Mouse (Mus musculus) frontal cortex, postnatal 25 days (tissue): Measurements from ENCODE around the gene Ppfia2.

Experiments used
- DNase-seq, 2 experiments: peaks; one replicate each; pipeline ENCODE4 v3.0.0; 2022; ENCODE audit warnings: low spot score in 2 of 2

Ppfia2 gene

DNA sequence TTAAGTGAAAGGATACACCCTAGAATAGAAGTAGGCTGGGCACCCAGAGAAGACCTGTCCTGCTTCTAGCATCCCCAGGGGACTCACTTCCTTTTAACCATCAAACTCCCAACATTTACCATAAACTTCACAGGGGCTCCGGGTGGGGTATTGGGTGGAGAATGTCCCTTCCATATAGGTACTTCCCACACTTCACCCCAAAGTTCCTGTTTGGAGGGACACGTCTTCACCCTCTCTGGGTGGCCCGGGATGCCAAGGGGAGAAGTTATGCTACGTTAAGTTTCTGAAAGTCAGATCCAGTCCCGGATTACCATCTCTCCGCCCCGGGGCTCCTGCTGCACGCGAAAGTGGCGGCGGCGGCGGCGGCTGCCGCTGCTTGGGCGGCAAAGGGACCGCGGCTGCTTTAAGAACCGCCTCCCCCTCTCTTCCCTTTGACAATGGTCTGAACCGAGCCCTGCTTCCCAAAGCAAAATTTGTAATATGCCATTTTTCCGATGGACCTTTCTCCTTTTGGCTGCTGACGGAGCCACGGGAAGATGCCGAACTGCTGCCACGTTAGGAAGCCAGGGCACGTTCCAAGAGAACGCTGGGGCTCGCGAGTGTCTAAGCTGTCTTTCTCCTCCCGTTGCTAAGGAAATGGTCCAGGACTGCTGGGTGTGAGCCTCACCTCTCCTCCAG lies at the start of gene Ppfia2:
Ppfia2 (plus strand) TSS at position 485 of the 678 bp plus-strand sequence.
- peak; percentile 43 to 60 for DNase-seq

DNA sequence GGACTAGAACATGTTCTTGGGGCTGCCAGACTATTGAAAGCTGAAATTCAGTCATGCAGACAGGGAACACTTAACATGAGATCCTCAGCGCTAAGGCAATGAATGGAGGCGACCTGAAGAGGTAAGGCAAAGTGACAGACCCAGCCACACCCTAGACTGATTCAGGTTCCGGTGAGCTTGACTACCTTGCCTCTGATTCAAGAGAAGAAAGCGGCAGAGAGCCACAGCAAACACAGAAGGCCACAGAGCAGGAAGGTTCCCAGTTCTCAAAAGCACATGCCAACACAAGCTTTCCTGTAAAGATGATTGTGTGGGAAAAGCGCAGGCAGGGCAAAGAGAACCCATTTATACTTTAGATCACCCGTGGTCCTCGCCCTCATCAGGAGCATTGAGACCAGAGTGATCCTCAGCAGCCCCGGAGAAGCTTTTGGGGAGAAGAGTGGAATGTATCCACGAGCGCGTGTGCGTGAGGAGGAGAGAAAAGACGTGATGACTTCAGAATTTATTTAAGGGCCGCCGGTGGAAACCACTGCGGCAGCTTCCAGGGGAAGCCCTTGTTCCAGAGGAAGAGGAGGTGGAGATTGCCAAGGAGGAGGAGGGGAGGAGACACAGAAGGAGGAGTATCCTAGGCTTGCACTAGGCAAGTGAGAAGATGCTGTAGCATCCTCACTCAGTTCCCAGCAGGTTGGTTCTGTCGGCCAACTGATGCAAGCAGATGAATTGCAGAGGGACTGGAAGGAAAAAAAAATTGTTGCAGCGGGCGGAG lies 1.0 kb upstream of the Ppfia2 start:
- DNase-seq = peak; percentile 59 to 64

DNA sequence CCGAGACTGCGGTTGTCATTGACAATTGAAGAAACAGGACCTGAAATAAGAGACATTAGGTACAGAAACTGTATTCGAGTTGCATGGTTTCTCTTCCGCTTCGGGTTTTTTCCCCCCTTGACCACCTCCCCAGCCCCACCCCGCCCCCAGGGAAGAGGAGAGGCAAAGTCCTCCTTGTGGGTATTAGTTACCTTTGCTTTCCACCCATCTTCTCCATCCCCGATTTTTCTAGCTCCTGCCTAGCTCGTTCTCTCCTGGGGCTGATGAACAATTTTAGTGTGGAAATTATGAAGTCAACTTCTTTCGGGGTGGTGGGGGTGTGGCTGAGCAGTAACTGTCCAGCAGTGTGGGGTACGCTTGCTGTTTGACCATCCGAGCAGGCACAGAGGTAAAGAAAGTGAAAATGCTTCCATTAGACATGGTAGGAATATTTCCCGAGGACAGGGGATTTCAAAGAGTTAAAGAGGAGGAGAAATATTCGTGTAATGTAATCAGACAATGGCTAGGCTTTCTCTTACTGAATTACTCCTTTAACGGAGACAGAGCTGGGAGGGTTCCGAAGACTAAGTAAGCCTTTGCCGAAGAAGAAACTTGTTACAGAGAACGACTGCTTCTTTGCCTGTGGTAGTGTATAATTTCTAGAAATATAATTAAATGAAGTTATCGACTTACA lies 530 bp downstream of the Ppfia2 start:
- peak in 1 of 2 experiments; percentile 3 for DNase-seq

DNA sequence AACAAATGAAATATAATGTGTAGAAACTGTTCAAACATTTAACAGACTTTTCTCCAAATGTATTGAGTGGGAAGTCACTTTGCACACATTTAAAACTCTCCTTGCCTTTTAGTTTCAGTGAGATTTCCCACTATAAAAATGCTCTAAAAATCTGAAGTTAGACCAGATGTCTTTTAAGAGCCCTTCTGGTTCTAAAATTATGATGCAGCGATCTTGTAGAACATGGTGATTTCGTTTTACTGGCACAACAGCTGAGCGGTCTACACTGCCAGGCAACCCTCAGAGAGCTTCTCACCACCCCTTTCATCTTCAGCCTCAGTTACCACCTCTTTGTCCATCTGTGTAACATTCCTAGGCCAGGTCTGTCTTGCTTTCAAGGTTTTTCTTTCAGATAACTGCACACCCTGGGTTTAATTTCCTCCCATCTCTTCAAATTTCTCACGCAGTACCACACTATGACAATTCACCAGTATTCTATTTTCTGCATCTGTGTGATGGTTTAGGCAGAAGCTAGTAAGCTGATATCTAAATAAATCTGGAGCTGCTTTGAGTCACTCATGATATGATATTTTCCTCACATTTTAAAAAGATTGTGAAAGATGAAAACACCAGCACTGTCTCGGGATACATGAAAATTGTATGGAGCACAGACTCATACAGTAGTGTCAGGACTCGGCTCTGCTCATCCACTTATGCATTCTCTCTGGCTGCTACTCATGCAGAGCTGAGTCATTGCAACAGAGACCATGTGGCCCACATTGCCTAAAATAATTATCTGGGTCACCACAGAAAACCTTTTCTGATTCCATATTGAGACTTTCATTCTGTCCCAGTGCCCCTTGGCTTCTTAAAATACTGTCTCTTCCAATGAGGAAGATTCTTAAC lies 39.4 kb downstream of the Ppfia2 start:
- no peak for DNase-seq

DNA sequence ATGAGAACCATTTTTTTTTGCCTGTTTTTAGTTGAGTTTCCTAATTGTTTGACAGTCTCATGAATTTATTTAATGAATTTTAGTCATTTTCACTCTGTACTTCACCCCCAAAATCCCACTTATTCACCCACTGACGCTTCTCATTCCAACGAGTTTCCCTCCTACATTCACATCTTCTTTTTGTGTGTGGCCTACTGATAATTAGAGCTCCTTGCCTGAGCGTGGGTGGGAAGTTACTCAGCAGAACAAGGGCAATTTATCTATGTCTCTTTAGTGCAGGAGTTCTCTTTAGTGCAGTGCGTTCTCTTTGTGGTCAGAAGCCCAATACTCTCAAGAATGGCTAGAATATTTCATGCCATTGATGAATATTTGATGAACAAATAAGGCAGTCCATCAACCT lies 95.9 kb downstream of the Ppfia2 start:
- DNase-seq = no peak

DNA sequence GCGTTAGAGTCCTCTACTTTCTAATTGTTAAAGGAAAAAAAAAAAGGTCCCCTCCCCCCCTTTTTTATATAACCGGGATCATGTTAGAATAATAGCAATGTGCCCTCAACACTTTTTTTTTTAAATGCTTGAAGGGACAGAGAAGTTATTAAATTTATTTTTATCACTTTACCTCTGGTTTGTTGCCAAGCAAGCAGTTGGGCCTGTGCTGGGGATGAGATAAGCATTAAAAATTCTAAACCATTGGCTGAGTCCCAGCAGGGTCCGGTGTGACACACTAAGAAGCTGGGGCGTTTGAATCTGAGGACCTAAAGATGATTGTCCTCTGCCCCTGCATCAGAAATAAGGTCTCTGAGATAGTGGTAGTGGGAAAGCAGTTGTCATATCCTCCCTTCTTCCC lies 114.9 kb downstream of the Ppfia2 start:
- no peak for DNase-seq

DNA sequence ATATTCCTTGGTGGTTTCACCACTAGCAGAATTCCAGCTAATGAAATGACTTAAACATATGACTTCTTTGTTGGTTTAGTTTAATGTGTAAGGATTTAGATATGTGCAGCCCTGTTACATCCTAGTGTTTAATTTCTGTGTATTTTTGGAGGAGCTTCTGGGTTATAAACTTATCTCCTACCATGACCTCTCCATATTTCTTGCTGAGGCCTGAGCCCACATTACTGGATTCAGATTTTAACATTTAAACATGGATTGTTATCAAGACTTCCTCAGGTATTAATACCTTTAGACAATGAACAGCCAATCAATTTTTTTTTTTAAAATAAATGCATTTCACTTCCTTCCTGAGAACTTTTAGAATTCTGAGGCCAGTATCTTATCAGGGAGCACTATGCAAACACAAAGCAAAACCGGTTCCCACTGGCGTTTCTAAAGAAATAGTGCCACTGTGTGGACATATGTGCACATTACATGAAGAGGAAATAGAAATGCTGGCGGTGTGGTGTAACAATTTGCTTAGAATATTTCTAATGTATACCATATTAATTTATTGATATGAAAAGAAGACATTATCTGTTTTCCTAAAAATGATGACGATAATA lies 115.4 kb downstream of the Ppfia2 start:
- DNase-seq = no peak

DNA sequence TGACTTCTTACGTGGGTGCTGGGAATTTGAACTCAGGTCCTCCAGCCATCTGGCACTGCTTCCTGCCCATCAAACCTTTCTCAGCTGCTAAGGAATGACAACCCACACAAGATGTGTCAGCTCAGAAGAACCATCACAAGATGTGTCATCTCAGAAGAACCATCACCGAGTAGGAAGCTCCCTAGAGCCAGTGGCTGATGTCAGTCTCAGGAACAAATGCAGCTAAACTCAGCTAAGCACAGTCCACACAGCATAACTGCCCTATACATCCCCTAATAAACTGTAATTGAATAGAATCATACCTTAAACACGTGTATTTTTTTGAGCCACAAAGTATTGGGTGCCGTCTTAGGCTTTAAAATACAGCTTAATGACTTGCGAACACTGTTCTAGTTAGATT lies 117.7 kb downstream of the Ppfia2 start:
- DNase-seq = no peak

DNA sequence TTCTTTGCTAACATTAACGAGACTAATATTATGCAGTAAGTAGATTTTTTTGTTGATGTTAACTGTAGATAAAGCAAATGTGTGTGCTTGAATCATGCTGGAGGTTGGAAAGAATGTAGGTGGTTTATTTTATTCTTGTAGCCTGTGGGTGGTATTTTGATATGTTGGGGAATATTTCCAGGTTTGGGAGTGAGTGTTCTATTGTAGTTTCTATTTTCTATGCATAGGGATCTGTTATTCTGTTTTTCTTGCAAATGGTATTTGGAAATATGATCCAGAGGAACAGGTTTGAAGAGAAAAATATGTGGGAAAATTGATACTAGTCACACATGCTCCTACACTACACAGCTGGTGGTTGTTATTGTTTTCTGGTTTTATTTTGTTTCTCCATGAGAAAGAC lies 120.8 kb downstream of the Ppfia2 start:
- no peak for DNase-seq

DNA sequence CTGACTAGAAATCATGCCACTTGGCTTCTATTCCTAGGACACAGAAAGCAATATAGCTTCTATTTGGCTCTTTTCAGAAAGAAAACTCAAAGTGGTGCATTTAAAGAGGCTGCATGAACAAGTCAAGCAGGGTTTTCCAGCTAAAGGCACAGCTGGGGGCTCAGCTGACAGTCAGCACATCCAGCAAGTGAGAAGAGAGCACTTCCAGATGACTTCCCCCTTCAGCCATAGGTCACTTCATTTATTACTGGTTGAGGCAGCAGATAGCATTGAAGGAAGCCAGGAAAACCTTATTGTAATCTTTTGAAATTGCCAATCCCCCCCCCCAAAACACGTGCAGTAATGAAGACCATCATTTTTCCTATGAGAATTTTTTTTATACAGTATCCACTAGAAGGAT lies 126.8 kb downstream of the Ppfia2 start:
- DNase-seq = no peak

DNA sequence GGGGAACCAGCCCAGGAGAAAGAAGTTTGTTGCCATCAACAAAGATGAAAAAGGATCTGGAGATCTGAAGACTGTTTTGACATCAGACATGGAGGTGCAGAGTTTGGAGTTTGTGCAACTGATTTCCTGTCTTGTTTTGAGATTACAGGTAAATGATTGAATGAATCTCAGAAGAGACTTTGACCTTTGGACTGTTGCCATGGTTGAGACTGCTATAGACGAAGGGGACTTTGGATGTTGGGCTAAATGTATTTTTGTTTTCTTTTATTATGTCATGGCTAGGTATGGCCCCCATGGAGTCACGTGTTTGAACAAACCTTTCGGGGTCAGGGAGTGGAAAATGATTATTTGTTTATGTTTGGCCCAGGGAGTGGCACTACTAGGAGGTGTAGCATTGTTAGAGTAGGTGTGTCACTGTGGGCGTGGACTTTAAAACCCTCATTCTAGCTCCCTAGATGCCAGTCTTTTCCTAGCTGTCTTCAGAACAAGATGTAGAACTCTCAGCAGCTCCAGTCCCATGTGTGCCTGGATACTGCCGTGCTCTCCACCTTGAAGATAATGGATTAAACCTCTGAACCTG lies 133.3 kb downstream of the Ppfia2 start:
- no peak for DNase-seq

DNA sequence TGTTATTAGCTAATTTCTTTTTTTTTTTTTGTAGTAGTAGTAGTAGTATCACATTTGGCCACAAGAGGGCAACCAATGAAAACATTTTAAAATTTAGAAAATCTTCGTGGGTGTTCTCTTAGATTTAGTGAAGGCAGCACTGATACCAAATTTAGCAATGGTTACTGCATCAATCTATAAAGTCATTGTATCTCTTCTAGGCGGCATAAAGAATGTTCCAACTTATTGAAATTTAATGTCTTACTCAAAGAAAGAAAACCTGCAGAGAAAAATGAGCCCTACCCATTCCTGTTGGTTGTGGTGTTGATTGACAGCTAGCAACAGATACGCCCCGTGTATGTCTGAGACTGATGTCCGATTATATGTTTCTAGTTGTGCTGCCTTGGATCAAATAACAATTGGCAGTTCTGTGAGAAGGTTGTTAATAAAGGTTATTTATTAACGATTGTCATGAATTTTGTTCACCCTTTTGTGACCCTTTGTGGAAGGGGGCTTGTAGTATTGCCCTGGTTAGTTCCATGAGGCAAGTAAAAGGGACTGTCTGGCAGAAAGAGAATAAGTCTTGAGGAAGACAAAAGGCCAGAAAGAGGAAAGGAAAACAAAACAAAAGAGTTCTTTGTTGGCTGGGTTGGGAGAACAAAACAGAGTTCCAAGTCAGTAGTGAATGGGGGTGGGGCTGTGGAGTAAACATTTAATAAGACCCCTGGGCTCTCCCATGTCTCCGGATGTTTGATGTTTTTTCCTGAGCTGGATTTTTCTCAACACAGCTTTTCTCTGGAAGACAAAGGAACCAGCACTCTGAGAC lies 139.2 kb downstream of the Ppfia2 start:
- DNase-seq = no peak

DNA sequence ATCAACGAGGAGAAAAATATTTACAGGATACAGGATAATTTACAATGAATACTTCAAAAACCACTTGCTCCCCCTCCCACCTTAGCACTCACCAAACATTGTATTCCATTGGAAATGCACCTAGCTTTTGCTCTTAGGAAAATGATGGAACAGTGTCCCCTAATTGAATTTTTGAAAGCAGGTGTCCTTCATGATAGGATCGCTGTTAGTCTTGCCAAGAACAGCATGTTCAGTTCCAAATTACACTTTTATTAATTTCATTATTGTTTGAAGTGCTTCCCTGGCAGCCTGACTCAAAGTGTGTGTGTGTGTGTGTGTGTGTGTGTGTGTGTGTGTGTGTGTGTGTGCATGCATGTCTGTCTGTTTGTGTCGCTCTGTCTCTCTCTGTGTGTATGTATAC lies 140.1 kb downstream of the Ppfia2 start:
- no peak for DNase-seq

DNA sequence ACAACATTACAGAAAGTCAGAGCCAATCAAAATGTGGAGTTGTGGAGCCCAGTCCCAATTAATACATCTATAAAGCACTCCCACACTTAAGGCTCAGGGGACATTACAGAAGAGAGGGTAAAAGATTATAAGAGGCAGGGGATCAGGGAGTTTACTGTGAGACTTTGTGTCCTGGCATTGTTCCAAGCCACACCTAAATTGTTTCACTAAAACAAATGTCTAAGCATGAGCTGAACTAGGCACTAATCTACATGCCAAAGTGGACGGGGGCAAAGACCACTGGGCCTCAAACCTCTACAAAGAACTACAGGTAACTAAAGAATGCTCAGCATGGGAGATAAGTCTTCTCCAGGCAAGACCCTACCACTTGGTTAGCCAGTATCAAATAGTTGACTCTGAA lies 148.1 kb downstream of the Ppfia2 start:
- no peak for DNase-seq

DNA sequence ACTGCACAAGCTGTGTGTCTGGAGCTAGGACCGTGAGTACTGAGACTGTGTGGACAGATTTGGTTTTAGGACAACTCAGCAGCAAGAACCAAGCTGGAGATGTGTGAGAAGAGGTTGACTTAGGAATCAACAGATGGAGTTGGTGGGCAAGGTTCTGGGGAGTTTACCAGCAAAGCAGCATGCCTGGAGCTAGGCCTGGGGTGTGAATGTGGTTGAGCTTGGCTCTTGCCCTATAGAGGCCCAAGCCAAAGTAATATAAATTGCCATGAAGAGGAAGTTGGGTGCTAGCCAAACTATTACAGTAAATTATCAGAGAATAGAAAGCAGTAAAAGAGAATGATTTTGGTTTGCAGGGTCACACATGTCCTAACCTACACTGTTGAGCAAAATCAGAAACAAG lies 150.8 kb downstream of the Ppfia2 start:
- DNase-seq = no peak

DNA sequence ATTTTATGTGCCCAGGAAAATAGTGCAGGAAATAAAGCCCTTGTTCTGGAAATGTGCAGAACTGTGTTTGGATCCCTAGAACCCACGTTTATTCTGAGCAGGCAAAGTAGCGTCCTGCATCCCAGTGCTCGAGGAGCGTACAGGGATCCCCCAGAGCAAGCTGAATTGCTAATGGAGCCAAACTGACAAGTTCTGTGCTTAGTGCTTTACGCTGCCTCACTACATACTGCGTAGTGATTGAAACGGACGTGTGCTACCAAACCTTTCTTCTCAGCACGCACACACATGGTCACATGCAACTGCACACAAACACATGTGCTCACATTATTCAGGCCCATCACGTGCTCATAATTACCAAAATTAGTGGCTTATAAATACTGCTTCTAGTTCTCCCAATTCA lies 153.2 kb downstream of the Ppfia2 start:
- no peak for DNase-seq

DNA sequence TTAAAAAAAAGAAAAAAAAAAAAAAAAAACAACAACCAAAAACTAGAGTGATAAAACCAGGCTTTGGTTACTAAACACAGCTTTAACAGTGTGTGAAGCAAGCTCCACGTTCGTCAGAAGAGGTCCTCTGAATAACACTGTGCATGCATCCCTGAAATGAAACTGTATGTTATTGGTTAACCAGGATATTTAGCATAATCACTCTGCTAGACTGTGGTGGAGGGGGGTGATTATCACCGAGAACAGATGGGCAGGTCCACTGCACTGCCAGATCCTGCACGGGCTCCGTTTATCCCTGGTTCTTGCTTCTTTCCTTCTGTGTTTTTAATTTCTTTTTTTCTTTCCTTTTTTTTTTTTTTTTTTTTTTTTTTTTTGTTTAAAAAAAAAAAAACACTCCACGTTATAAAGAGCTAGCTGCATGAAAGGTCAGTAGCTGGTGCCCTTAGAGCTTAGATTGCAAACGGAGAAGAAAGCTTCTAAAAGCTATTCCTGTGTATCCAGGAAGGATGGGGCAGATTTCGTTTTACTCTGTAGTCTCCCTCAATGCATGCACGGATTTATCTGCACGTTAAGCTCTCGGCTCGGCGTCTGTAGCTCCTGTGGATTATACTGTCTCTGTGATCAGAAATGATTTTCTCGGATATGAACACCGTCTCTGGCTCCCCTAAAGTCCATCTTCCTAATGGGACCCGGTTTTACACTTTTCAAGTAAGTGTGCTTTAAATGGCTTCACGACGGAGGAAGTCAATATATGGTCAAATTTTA lies 162.2 kb downstream of the Ppfia2 start:
- DNase-seq = no peak

DNA sequence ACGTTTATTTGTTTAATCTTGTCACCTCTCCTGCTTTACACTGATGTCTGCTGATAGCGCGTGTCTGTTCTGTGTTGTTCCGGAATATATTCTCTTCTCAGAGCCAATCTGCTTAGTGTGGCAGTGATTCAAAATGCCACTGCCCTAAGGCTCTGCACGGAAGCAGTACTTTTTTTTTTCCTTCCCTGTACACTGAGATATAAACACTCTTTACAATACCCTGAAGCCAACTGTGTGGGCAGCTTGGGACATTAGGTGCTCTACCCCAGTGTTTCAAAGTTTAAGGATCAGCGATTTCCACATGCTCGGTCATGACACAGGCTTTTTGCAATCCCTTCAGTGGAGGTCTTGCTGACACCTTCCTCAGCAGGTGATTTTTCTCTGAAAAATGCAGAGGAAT lies 163.8 kb downstream of the Ppfia2 start:
- DNase-seq = no peak

DNA sequence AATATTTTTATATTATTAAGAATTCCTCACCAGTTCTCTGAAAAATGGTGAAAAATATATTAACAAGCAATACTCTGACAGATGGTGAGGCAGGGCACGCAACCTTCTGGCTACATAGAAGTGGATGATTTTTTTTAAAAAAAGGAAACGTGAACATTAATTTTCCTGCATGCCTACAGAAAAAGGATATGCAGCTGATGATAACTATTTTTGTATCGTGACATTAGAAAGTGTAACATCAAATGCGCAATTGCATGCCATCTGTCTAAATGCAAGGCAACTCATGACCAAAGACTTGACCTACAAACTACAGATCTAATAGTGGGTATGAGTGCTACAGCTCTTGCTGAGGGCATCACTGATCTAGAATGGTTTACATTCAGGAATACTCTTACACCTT lies 182.1 kb downstream of the Ppfia2 start:
- no peak for DNase-seq

DNA sequence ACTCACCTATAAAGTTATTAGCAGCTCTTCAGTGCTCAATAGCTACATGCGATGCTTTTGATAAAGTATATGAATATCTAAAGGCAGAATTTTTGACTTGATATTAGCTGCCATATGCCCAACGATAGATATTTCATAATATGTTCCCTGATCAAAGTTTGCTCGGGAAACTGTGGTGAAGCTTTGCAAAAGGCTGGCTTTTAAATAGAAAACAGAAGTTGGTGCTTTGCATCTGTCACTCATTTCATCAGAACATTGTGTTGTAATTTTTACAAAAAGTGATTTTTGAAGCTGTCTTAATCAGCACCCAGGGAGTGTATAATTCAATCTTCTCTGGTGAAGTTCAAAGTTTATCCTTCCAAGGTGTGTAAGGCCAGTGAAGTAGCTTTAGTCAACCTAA lies 195.1 kb downstream of the Ppfia2 start:
- DNase-seq = no peak
